Mouse (Mus musculus) kidney, adult 2 months (tissue): ENCODE results near the gene Fndc9.

Experiments
- CTCF ChIP-seq: fragments of 200-500 bp; conservative IDR thresholded peaks from 2 replicates; pipeline ENCODE4 v1.5.1; 2011; ENCODE audit warnings: low read depth, mild to moderate bottlenecking, control low read depth, low read length, moderate library complexity, mixed read lengths; ENCODE audit not compliant: insufficient read depth, insufficient read length
- POLR2A ChIP-seq: fragments of 200-500 bp; IDR thresholded peaks from one replicate; pipeline ENCODE4 v1.6.1; 2011; ENCODE audit warnings: low read depth, low read length, control low read depth

- TF ChIP-seq POLR2A (no peak), CTCF (no peak)
These were observed 10.0 kb upstream of the Fndc9 start for GRCm38 (mm10) chr11:46225345-46225744.
